Mouse (Mus musculus) layer of hippocampus, adult 9-10 months (tissue): ENCODE measurements around the gene Gse1.

Experiments
- DNase-seq: peaks from one replicate; pipeline ENCODE4 v3.0.0; 2022; ENCODE audit warnings: low spot score

The Gse1 gene

DNA sequence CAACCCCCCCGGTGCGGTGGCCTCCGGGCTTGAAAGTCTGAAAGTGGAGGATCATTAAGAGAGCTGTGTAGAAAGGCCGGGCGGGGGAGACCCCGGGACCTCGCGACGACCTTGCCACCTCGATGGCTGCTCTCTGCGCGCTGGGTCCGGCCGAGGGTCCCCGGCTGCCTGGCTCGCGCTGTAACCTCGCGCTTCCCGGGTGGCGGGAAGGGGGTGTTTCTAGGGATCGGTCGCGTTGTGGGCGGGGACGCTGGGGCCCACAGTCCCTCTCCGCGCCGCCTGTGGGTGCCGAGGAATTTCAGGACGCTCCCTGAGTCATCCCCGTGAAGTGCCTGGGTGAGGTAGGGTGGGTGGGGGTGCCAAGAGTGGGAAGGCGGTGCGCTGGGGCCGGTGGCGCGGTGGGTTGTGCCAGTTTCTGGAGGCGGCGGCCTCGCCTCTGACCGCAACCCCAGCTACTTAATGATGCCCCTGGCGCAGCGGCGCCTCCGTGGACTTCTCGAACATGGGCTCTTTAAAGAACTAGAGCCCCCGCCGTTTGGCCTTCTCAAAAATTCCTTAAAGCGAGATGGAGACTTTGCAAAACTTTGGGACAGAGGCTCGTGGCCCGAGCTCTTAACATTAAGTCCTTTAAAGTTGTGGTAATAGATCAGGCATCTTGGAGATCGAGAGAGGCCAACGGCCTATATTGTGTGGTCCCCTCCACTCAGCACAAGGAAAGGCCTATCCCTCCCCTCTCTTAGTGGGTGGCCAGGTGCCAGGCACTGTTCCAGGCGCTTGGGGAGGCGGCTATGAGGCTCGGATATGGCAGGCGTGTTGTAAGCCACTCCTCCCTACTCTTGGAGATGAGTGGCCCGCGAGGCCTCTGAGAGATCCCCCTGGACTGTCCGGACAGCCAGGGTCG is 308.3 kb downstream of the Gse1 start:
- DNase-seq = no peak

- no peak for DNase-seq
Measured at GRCm38 (mm10) chr8:120537207-120537817, 309.1 kb downstream of the Gse1 start.

GRCm38 (mm10) chr8:120537818-120538396 is 309.7 kb downstream of the Gse1 start:
- DNase-seq = no peak

DNA sequence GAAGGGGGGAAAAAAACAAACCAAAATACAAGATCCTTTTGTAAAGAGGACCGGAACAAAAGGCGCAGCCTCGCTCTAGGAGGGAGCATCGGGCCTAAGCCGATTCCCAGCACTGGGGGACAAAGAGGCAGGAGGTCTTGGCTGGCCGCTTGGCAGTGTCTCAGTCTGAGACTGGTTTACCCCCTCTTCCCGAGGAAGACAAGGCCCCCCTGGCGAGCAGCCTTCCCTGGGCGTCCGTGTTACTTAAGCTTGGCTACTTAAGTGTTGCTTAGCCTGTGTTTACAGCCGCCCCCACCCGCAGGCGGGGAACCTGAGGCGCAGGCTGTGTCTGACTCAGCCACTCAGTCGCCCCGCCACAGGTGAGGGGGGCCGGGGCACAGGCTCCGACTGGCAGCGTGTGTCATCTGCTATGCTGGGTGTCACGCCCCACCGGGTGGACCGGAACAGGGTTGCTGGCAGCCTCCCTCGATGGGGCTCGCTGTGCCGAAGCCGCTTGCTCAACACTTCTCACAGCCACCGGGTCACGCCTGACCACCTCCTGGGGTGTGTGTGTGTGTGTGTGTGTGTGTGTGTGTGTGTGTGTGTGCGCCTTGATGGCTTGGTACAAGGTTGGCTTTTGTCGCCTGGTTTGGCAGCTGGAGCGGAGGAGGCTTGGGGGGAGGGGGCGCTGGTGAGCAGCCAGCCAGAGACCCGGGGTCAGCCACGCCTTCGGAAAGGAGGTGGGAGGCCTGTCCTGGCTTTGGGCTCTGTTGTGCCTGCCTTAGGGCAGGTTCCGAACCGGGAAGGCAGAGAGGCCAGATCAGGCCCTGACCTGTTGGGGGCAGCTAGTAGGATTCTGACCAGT is 310.4 kb downstream of the Gse1 start:
- DNase-seq = no peak

DNA sequence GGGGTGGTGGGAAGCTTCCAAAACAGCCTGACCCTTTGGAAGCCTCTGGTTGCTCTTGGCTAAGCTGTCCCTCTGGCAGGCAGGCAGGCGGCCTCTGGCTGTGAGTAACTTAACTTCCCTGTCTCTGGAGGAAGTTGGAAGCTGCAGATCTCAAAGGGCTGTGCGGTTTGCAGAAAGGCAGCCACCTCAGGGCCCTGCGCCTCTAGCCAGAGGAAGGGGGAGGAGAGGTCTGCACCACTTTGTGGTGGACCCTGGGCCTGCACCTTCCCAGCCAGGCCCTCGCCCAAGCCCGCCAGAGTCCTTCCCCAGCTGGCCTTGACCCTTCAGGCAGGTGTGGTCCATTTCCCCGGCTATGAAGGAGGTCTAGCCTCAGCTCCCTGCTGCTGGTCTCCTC is 311.1 kb downstream of the Gse1 start:
- no peak for DNase-seq

GRCm38 (mm10) chr8:120539775-120540625 is 311.7 kb downstream of the Gse1 start:
- no peak for DNase-seq

- no peak for DNase-seq
Measured at GRCm38 (mm10) chr8:120542995-120543394, 314.7 kb downstream of the Gse1 start.

- no peak for DNase-seq
Measured at GRCm38 (mm10) chr8:120543416-120544055, 315.3 kb downstream of the Gse1 start.

DNA sequence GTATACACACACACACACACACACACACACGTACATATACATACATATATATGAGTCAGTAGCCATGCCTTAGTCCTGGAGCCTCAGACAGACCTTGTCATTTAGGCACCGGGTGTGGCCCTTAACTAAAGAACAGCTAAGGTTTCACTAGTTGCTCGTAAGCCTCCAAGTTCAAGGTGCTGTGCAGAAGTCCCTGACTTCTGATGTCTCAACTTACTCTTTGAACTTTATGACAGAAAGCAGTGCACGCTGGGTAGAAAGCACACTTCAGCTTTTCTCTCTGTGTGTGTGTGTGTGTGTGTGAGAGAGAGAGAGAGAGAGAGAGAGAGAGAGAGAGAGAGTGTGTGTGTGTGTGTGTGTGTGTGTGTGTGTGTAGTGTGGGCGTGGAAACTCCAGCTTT is 315.9 kb downstream of the Gse1 start:
- DNase-seq = no peak

GRCm38 (mm10) chr8:120547562-120547961 is 319.3 kb downstream of the Gse1 start:
- DNase-seq = no peak

DNA sequence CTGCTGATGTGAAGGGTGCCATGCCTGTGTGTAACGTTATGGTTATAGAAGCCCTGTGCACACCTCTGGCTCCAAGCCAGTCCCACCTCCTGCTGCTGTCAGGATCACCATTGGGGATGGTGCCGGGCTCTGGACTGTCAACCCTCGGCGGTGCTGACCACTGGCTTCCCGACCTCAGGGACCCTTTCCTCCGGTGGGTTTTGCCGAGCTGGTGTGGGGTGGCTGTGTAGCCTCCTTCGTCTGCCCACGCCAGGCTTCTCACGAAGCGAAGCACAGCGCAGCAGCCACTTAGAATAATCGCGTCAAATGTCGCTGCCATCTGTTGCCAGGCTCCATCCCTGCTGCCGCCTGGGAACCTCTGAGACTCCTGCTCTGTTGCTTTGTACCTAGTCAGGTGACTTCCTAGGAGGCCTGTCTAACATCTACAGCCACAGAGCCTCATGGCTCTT is 320.1 kb downstream of the Gse1 start:
- DNase-seq = no peak

DNA sequence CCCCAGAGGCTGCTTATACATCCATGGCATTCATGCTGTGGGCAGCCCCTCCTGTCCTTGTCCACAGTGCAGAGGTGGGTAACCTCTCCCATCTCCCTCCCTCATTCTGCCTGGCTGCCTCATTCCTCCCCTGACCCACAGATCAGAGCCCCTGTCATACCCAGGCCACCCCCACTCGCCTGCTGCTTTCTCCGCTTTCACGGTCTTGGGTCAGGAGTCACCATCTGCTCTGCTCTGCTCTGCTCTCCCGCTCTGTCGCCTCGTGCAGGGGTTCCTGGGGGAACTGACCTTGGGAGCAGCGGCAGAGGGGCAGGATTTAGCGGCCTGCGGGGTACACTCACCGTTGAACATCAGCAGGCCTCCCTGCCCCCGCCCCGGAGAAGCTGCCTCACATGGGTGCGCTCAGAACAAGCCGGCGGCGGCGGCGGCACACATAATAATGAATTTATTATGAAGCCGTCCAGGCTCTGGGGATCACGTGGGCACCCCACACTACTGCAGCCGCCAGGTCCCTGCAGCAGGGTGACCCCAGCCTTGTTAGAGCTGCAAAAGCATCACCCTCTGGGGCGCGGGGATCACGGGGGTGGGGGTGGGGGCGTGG is 321.2 kb downstream of the Gse1 start:
- no peak for DNase-seq

DNA sequence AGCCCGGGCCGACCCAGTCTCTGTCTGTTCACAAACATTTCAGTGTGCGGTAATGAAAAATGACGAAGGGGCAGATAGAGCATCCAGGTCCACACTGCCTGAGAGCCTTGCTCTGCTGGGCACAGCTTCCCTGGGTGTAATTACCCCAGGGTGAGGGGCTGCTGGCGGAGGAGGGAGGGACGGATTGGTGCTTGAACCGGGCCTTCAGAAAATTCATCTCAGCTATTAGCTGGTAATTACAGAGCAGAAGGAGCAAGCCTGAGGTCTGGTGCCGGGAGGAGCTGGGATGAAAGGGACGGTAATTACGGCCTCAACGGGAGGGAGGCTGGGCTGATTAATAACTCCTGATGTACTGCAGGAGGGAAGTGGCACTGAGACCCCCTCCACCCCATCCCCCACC is 321.7 kb downstream of the Gse1 start:
- no peak for DNase-seq

DNA sequence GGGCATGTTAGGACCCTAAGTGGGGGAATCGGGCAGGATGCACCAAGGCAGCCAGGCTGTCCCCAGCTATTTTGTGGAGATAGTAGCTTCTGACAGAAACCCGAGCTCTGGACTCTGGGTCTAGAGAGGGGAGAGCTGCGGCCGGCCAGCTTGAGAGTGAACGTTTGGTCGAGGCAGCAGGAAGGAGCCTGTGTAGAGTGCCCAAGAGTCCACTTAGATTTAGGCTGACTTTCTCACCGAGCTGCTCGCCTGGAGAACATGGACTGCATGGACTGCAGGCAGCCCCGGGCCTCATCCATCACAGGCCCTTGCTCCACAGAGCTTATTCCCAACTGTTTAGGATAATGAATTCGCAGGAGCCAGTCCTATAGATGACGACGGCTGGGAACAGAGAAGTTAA is 322.2 kb downstream of the Gse1 start:
- DNase-seq = no peak

DNA sequence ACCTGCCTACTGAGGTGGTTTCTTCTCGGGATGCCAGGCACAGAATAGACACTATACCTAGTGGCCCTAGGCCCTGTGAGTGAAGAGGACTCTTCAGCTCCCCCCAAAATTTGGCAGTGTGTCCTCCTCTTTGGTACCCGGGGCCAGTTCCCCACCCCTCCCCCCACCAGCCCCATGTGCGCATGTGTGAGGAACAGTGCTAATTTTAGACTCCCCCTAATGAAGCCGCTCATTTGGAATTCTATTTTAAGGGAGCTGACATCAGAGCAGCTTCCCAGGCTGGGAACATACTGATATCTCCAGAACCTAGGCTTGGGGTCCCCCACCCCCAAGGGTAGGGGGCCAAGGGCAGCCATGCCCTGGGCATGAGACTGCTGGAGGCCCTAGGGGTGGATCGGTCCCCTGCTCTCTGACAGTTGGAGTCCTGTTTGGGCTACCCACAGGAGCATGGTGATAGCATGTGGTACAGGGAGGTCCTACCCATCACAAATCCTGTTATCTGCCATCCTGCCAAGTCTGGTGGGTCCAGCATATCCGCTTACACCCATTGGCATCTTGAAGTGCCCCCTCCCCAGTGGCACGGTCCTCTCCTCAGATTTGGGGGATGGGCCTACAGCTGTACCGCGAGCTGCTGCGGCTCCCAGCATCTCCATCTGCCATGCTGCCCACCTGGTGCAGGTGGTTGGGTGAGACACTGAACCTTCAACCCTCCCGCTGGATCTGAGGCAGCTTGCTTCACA is 322.9 kb downstream of the Gse1 start:
- DNase-seq = no peak

DNA sequence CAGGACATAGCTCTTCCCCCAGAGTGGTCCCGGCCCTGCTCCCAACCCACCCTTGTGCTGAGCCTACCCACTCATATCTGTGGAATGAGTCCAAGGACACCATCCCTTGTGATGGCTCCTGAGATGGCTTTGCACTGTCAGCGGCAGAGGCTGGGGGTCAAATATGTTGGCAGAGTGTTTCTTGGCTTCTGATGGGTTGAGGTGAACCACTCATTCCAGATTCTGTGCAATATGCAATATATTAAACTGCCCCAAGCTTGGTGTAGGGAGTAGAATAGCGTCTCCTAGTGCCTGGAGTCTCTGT is 323.4 kb downstream of the Gse1 start:
- DNase-seq = no peak

- DNase-seq = no peak
Measured at GRCm38 (mm10) chr8:120552509-120552908, 324.3 kb downstream of the Gse1 start.

DNA sequence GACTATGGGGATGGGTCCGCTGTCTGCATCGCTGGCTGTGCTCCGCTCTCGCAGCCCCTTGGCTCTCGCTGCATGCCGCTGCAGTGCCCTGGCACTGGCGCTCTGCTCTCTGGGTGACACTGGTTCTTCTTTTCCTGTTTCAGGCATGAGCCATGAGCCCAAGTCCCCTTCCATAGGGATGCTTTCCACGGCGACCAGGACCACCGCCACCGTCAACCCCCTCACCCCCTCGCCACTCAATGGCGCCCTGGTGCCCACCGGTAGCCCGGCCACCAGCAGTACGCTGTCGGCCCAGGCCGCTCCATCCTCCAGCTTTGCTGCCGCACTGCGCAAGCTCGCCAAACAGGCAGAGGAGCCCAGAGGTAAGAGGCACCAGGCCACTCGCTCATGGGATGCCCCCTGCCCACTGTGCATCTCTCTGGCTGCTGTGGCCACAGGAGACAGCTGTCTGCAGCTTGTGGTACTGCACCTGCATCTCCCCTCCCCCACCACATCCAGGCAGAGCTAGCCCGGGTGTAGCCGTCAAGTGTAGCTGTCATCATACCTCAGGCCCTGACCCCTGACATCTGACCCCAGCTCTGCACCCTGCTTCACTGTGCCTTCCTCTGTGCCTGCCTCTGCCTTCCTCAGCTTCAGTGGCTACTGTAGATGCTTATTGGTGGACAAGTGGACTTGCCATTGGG is 325.3 kb downstream of the Gse1 start:
- DNase-seq = no peak

DNA sequence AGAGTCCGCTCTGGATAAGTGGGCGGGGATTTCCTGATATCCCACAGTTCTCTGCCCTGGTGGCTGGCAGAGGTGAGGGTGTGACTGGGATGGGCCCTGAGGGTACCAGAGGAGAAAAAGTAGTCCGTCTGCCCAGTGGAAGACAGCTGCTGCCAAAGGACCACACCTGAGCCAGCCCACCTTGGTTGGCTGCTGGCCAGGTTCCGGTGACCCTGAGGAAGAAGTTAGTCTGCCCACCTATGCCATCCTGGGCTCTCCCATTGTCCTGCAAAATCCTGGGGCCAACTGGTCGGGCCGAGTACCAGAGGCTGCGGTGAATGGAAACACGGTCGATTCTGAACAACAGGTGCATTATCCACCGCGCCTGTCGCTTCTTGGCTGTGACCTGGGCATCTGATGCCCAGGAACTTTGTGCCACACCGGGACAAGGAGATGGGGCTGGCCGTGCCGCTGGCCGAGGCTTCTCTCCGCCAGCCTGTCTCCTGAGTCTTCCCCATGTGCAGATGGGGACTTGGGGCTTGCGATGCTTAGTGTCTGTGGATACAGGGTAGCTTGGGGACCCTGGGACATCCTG is 326.3 kb downstream of the Gse1 start:
- no peak for DNase-seq
